Mouse (Mus musculus): Measurements from ENCODE around the gene Gm20388. TPM values are rescaled to one million over a fixed set of nuclear protein-coding genes. Genes with fewer than 3 reads are reported as not detected.

The Gm20388 gene
- total and polyA plus RNA-seq, 2 experiments from 2014 or later = 17.3 TPM; not detected in 1

DNA sequence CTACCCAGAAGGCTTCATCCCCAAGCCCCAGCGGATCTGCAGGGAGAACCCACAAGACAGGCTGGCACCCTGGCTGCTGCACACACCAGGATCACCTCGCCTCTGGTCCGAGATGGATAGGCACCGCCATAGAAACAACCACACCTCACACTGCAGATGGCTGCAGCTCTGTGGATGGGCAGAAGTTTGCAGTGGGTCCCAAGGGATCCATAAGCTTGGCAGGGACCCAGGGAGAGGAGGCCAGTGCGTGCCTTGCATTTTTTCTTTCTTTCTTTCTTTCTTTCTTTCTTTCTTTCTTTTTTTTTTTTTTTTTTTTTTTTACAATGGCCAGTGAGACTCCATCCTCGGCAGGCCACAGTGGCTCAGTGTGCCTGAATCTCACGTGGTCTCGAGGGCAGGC is 1360.9 kb downstream of the Gm20388 start:
- ATAC-seq (ENCODE audit: insufficient read depth, low read depth) = no peak
- 73% methylated on average over 8 of the region's 8 CpGs for WGBS

DNA sequence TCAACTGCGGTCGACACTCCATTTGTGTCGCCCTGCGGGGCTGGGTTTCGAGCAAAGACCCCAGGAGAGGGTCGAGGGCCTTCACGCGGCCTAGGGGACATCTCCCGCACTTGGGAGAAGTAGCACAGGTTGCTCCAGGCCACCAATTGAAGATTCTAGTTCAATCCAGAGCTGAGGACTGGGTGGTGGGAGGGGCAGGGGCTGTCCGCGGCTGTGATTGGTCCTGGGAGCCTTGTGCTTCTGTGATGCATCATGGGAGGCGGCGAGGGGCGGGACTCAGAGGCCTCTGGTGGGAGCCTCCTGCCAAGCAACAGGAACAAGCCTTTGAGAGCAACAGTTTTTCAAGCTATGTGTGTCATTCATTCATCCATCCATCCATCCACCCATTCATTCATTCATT is 1362.6 kb downstream of the Gm20388 start:
- TF ChIP-seq CTCF (IDR thresholded peaks at IDR 0.05; ENCODE audit: low read depth) (no peak), EP300 (IDR thresholded peaks at IDR 0.05; ENCODE audit: low read depth) (no peak)
- Histone ChIP-seq H3K4me2 (ENCODE audit: low read depth, low read length) (no peak overlapping the region), H3K9ac (replicated peaks; ENCODE audit: low read depth, low read length) (no peak overlapping the region), H3K9me3 (replicated peaks; ENCODE audit: control insufficient read depth, low read length) (no peaks in the 10 kb centered on the region), H3K4me1 (ENCODE audit: control insufficient read depth, insufficient read depth) (no peaks in the 10 kb centered on the region), H3K27ac (ENCODE audit: low read depth) (no peak overlapping the region), H3K27me3 (ENCODE audit: control insufficient read depth, insufficient read depth, low read length) (0 out of 2 replicates have a peak, but pooled peaks cover 14% of the 10 kb centered on the region), H3K36me3 (replicated peaks; ENCODE audit: control insufficient read depth, insufficient read depth, low read length) (no peaks in the 10 kb centered on the region), H3K4me3 (ENCODE audit: low read depth, low read length) (no peak overlapping the region)
- ATAC-seq (ENCODE audit: insufficient read depth, low read depth) (peak; percentile 52; the same call in 1 of the 2 replicates), DNase-seq (ENCODE audit: low spot score) (peak; percentile 46)
- 45% methylated on average over 14 of the region's 14 CpGs for WGBS

More for the DNA sequence above, 1360.9 kb downstream of the Gm20388 start:
- H3K9ac ChIP-seq (replicated peaks; ENCODE audit: low read depth, low read length) = no peak overlapping the region
- H3K36me3 ChIP-seq (replicated peaks; ENCODE audit: control insufficient read depth, insufficient read depth, low read length) = no peaks in the 10 kb centered on the region
- no peak overlapping the region for H3K4me3 ChIP-seq (ENCODE audit: low read depth, low read length)
- TF ChIP-seq EP300 (IDR thresholded peaks at IDR 0.05; ENCODE audit: low read depth) (no peak), CTCF (IDR thresholded peaks at IDR 0.05; ENCODE audit: low read depth) (no peak)
- no peak overlapping the region for H3K4me2 ChIP-seq (ENCODE audit: low read depth, low read length)
- no peak for DNase-seq (ENCODE audit: low spot score)
- H3K27ac ChIP-seq (ENCODE audit: low read depth) = no peak overlapping the region
- H3K27me3 ChIP-seq (ENCODE audit: control insufficient read depth, insufficient read depth, low read length) = 0 out of 2 replicates have a peak, but pooled peaks cover 14% of the 10 kb centered on the region
- H3K9me3 ChIP-seq (replicated peaks; ENCODE audit: control insufficient read depth, low read length) = no peaks in the 10 kb centered on the region
- H3K4me1 ChIP-seq (ENCODE audit: control insufficient read depth, insufficient read depth) = no peaks in the 10 kb centered on the region

DNA sequence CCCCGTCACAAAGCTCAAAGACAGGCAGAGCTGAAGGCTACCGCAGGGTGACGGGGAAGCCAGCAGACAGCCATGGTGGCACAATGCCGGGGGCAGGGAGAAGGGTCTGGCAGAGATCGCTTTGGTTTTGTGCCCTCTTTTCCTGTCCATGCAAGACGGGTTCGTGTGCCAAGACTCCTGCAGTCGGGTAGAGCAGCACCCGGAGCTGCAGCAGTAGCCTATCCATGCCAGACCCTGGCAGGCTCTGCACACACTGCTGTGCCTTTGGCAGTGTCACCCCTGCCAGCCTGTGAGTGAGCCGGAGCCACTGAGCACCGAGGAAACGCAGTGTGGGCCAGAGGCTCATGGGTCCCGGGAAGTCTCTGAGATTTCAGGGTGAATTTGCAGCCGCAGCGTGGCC is 1363.0 kb downstream of the Gm20388 start:
- no peak for TF ChIP-seq CTCF (IDR thresholded peaks at IDR 0.05; ENCODE audit: low read depth)
- no peak for TF ChIP-seq EP300 (IDR thresholded peaks at IDR 0.05; ENCODE audit: low read depth)
- H3K9me3 ChIP-seq (replicated peaks; ENCODE audit: control insufficient read depth, low read length) = no peaks in the 10 kb centered on the region
- no peak overlapping the region for H3K27ac ChIP-seq (ENCODE audit: low read depth)
- H3K9ac ChIP-seq (replicated peaks; ENCODE audit: low read depth, low read length) = no peak overlapping the region
- DNase-seq (ENCODE audit: low spot score) (no peak), ATAC-seq (ENCODE audit: insufficient read depth, low read depth) (no peak)
- 0 out of 2 replicates have a peak, but pooled peaks cover 14% of the 10 kb centered on the region for H3K27me3 ChIP-seq (ENCODE audit: control insufficient read depth, insufficient read depth, low read length)
- no peaks in the 10 kb centered on the region for H3K4me1 ChIP-seq (ENCODE audit: control insufficient read depth, insufficient read depth)
- no peak overlapping the region for H3K4me3 ChIP-seq (ENCODE audit: low read depth, low read length)
- no peak overlapping the region for H3K4me2 ChIP-seq (ENCODE audit: low read depth, low read length)
- H3K36me3 ChIP-seq (replicated peaks; ENCODE audit: control insufficient read depth, insufficient read depth, low read length) = no peaks in the 10 kb centered on the region
- WGBS = 81% methylated on average over 15 of the region's 15 CpGs

DNA sequence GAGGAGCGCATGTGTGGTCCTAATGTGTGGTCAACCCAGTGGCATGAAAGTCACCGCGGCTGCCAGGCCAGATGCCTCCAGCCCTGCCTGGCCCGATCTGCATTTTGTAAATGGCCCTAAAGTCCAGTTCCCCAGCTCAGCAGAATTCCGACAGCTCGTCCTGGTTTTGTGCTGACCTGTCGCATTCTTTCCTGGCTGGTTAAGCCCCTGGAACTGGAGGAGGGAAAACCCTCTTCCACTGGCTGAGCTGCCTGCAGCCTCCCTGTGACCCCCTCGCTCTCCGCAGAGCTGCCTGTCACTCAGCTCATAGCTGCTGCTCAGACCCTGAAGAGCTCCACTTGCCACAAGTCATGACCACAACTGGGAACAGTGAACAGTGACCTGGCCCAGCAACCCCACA is 1369.8 kb downstream of the Gm20388 start:
- Histone ChIP-seq H3K36me3 (replicated peaks; ENCODE audit: control insufficient read depth, insufficient read depth, low read length) (no peaks in the 10 kb centered on the region), H3K27ac (ENCODE audit: low read depth) (no peak overlapping the region), H3K27me3 (ENCODE audit: control insufficient read depth, insufficient read depth, low read length) (no peaks in the 10 kb centered on the region), H3K9ac (replicated peaks; ENCODE audit: low read depth, low read length) (no peak overlapping the region), H3K4me1 (ENCODE audit: control insufficient read depth, insufficient read depth) (no peaks in the 10 kb centered on the region), H3K4me2 (ENCODE audit: low read depth, low read length) (no peak overlapping the region), H3K9me3 (replicated peaks; ENCODE audit: control insufficient read depth, low read length) (no peaks in the 10 kb centered on the region), H3K4me3 (ENCODE audit: low read depth, low read length) (no peak overlapping the region)
- DNase-seq (ENCODE audit: low spot score) (no peak), ATAC-seq (ENCODE audit: insufficient read depth, low read depth) (no peak)
- TF ChIP-seq EP300 (IDR thresholded peaks at IDR 0.05; ENCODE audit: low read depth) = no peak
- 64% methylated on average over 9 of the region's 9 CpGs for WGBS

DNA sequence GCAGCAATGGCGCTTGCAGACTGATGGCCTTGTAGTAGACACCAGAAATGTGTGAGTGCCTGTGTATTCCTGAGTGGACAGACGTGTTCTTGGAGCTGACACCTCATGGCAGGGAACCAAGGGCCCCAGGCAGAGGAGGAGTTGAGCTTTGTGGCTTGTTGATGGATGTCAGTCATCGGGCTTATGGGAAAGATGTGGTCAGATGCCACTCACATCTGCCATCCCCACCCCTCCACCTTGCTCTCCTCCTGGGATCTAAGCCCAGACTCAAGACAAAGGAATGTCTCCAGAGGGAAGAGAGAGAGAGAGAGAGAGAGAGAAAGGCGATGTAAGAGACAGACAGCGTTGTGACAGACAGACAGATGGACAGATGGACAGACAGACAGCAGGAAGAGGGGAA is 1378.7 kb downstream of the Gm20388 start:
- DNase-seq (ENCODE audit: low spot score) (no peak), ATAC-seq (ENCODE audit: insufficient read depth, low read depth) (no peak)
- H3K9ac ChIP-seq (replicated peaks; ENCODE audit: low read depth, low read length) = no peak overlapping the region
- no peak overlapping the region for H3K4me2 ChIP-seq (ENCODE audit: low read depth, low read length)
- no peaks in the 10 kb centered on the region for H3K9me3 ChIP-seq (replicated peaks; ENCODE audit: control insufficient read depth, low read length)
- TF ChIP-seq CTCF (IDR thresholded peaks at IDR 0.05; ENCODE audit: low read depth) = no peak
- TF ChIP-seq EP300 (IDR thresholded peaks at IDR 0.05; ENCODE audit: low read depth) = no peak
- H3K27ac ChIP-seq (ENCODE audit: low read depth) = no peak overlapping the region
- H3K36me3 ChIP-seq (replicated peaks; ENCODE audit: control insufficient read depth, insufficient read depth, low read length) = no peaks in the 10 kb centered on the region
- no peaks in the 10 kb centered on the region; the same call in 1 of the 2 replicates for H3K4me1 ChIP-seq (ENCODE audit: control insufficient read depth, insufficient read depth)
- H3K4me3 ChIP-seq (ENCODE audit: low read depth, low read length) = no peak overlapping the region
- H3K27me3 ChIP-seq (ENCODE audit: control insufficient read depth, insufficient read depth, low read length) = 0 out of 2 replicates have a peak, but pooled peaks cover 2% of the 10 kb centered on the region
- WGBS = 82% methylated on average over 5 of the region's 5 CpGs

DNA sequence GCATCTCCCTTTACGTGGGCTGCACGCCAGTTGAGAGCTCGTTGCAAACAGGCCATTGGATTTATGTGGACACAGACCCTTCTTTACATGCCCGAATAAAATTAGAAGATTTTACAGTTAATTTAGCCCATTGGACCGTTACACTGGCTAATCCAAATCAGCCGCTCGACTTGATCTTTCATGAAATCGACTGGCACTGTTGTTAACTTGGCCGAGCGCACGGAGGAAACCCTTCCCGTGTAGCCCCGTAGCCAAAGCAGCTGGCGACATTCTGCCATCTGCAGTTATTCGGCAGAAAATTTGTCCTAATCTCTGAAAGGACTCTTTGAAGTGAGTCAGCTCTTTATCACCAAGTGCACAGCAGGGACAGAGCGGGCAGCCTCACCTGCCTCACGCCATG is 1379.9 kb downstream of the Gm20388 start:
- no peak overlapping the region for H3K4me2 ChIP-seq (ENCODE audit: low read depth, low read length)
- no peak overlapping the region for H3K9ac ChIP-seq (replicated peaks; ENCODE audit: low read depth, low read length)
- H3K9me3 ChIP-seq (replicated peaks; ENCODE audit: control insufficient read depth, low read length) = no peaks in the 10 kb centered on the region
- H3K4me3 ChIP-seq (ENCODE audit: low read depth, low read length) = no peak overlapping the region
- no peak overlapping the region for H3K27ac ChIP-seq (ENCODE audit: low read depth)
- ATAC-seq (ENCODE audit: insufficient read depth, low read depth) = no peak
- DNase-seq (ENCODE audit: low spot score) = no peak
- 85% methylated on average over 17 of the region's 17 CpGs for WGBS
- 0 out of 2 replicates have a peak, but pooled peaks cover 2% of the 10 kb centered on the region for H3K27me3 ChIP-seq (ENCODE audit: control insufficient read depth, insufficient read depth, low read length)
- no peak for TF ChIP-seq EP300 (IDR thresholded peaks at IDR 0.05; ENCODE audit: low read depth)
- no peak for TF ChIP-seq CTCF (IDR thresholded peaks at IDR 0.05; ENCODE audit: low read depth)
- H3K36me3 ChIP-seq (replicated peaks; ENCODE audit: control insufficient read depth, insufficient read depth, low read length) = no peaks in the 10 kb centered on the region
- H3K4me1 ChIP-seq (ENCODE audit: control insufficient read depth, insufficient read depth) = no peaks in the 10 kb centered on the region; the same call in 1 of the 2 replicates
